Mouse (Mus musculus) lung, postnatal 0 days (tissue): ENCODE data around the gene Zdhhc14.

Experiments
- CTCF ChIP-seq: IDR thresholded peaks from 2 replicates; pipeline ENCODE4 v1.5.1; 2016; ENCODE audit warnings: antibody characterized with exemption, mild to moderate bottlenecking
- EP300 ChIP-seq: IDR thresholded peaks from 2 replicates; pipeline ENCODE4 v1.6.1; 2016; ENCODE audit warnings: antibody characterized with exemption, mild to moderate bottlenecking, control low read depth

DNA sequence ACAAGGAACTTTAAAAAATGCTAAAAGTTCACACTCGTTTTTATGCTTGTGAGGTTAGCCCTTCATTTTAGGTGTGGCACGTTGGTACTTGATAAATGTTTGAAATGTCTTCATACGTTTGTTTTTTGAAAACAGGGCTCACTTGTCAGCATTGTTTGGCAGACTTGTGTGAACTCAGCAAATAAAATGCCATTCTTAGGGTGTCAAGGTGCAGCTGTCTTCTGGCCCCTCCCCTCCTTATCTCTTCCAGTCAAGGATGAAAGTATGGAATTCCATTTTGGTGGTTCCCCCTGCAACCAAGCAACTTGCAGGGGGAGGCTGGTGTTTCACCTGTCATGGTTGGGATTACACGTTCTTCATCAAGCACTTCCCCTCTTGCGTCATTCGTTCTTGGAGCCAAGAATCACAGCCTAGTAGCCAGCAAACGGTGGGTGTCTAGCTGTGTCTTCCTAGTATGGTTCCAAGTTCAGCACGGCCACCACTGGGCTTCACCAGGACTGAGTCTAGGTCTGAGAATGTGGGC, 108.2 kb downstream of the Zdhhc14 start:
- TF ChIP-seq CTCF (no peak), EP300 (peak; percentile 83)
